In genomic region chr9:83145591-83146445, GRCm38 (mm10) we compare ENCODE assay signal across 9 mouse cellular contexts. TPM values are rescaled to one million over a fixed set of nuclear protein-coding genes. Genes with fewer than 3 reads are reported as not detected.
DNase-seq lines count a peak whose midpoint lies in the region; ATAC-seq and TF ChIP-seq lines count a peak whose summit lies in the region.
"Had no signal": no experiment of that assay in that cellular context is flagged by ENCODE, and none has a peak within 500 bp of the region (broad histone marks: within the 10 kb centered on the region; RNA-seq: fewer than 3 reads in every experiment).

No protein-coding gene starts in this region.

- no peaks in the 10 kb centered on the region for H3K9me3 ChIP-seq in heart, embryonic 12.5 days (replicated peaks)
- peaks cover 3% of the 10 kb centered on the region; the same call in 1 of the 2 replicates for H3K9me3 ChIP-seq in kidney, embryonic 16.5 days (ENCODE audit: low read length)
- no peaks in the 10 kb centered on the region for H3K9me3 ChIP-seq in midbrain, postnatal 0 days (ENCODE audit: low read length)
- H3K9me3 ChIP-seq in stomach, embryonic 16.5 days (replicated peaks; ENCODE audit: control insufficient read depth, low read length) = no peaks in the 10 kb centered on the region; the same call in 1 of the 2 replicates

- peak overlapping the region; percentile 15; the same call in 1 of the 2 replicates for H3K27ac ChIP-seq in embryonic fibroblast, embryonic 13.5 days (ENCODE audit: insufficient read depth, low read length)
- peak overlapping the region; percentile 69 for H3K27ac ChIP-seq in heart, embryonic 12.5 days (ENCODE audit: poor library complexity, severe bottlenecking)
- peak overlapping the region; percentile 67 for H3K27ac ChIP-seq in kidney, embryonic 16.5 days (ENCODE audit: low read length)
- peak overlapping the region; percentile 64 for H3K27ac ChIP-seq in midbrain, postnatal 0 days (ENCODE audit: low read depth, low read length)
- H3K27ac ChIP-seq in stomach, embryonic 16.5 days (ENCODE audit: low read length) = peak overlapping the region; percentile 74

- WGBS in heart, embryonic 12.5 days = 3% methylated on average over 53 of the region's 53 CpGs
- 3% methylated on average over 53 of the region's 53 CpGs for WGBS in kidney, embryonic 16.5 days
- WGBS in midbrain, postnatal 0 days = 3% methylated on average over 47 of the region's 53 CpGs
- WGBS in stomach, embryonic 16.5 days = 3% methylated on average over 53 of the region's 53 CpGs

- TF ChIP-seq POLR2A in embryonic fibroblast, embryonic 13.5 days (IDR thresholded peaks at IDR 0.05; ENCODE audit: low read depth, low read length) = peak; percentile 38; the same call in 1 of the 2 replicates

- DNase-seq in 3134 (ENCODE audit: extremely low read depth, insufficient read length, low spot score) (peak; percentile 82), liver (peak; percentile 7)
- peak; percentile 31 to 37 for DNase-seq in adrenal gland, postnatal 4 days (ENCODE audit: low spot score in 2 of 2)
- peak; percentile 63 for DNase-seq in midbrain, postnatal 0 days (ENCODE audit: low spot score)

- H3K9ac ChIP-seq in heart, embryonic 12.5 days = peak overlapping the region; percentile 76
- H3K9ac ChIP-seq in kidney, embryonic 16.5 days (replicated peaks; ENCODE audit: low read length) = peak overlapping the region; percentile 76
- H3K9ac ChIP-seq in midbrain, postnatal 0 days (replicated peaks; ENCODE audit: low read length, poor library complexity, severe bottlenecking) = peak overlapping the region; percentile 64
- H3K9ac ChIP-seq in stomach, embryonic 16.5 days (ENCODE audit: low read length) = peak overlapping the region; percentile 80

- H3K27me3 ChIP-seq in heart, embryonic 12.5 days (replicated peaks) = no peaks in the 10 kb centered on the region
- H3K27me3 ChIP-seq in kidney, embryonic 16.5 days (ENCODE audit: insufficient read depth, low read length) = no peaks in the 10 kb centered on the region
- no peaks in the 10 kb centered on the region for H3K27me3 ChIP-seq in midbrain, postnatal 0 days (ENCODE audit: insufficient read depth, low read length)
- H3K27me3 ChIP-seq in stomach, embryonic 16.5 days (ENCODE audit: control insufficient read depth, insufficient read depth, low read length) = no peaks in the 10 kb centered on the region

- H3K4me2 ChIP-seq in heart, embryonic 12.5 days = peak overlapping the region; percentile 96
- H3K4me2 ChIP-seq in kidney, embryonic 16.5 days (replicated peaks; ENCODE audit: low read depth, low read length) = peak overlapping the region; percentile 99
- H3K4me2 ChIP-seq in midbrain, postnatal 0 days (ENCODE audit: low read depth, low read length, poor library complexity, severe bottlenecking) = peak overlapping the region; percentile 95
- peak overlapping the region; percentile 99 for H3K4me2 ChIP-seq in stomach, embryonic 16.5 days (ENCODE audit: low read depth, low read length)

- H3K4me3 ChIP-seq in embryonic fibroblast, embryonic 13.5 days (ENCODE audit: insufficient read depth, low read length) = peak overlapping the region; percentile 77
- peak overlapping the region; percentile 70 for H3K4me3 ChIP-seq in heart, embryonic 12.5 days
- H3K4me3 ChIP-seq in kidney, embryonic 16.5 days (ENCODE audit: low read length) = peak overlapping the region; percentile 73
- H3K4me3 ChIP-seq in midbrain, postnatal 0 days (ENCODE audit: low read depth, low read length) = peak overlapping the region; percentile 46
- peak overlapping the region; percentile 74 for H3K4me3 ChIP-seq in stomach, embryonic 16.5 days (replicated peaks; ENCODE audit: low read length)

- ATAC-seq in heart, embryonic 12.5 days (ENCODE audit: insufficient number of reproducible peaks, low FRiP score) = peak; percentile 80
- ATAC-seq in kidney, embryonic 16.5 days (ENCODE audit: low FRiP score, low TSS enrichment) = peak; percentile 89
- ATAC-seq in midbrain, postnatal 0 days (ENCODE audit: low FRiP score) = peak; percentile 87
- ATAC-seq in stomach, embryonic 16.5 days (ENCODE audit: insufficient read depth, low FRiP score) = peak; percentile 77

- no peak for TF ChIP-seq CTCF in embryonic fibroblast, embryonic 13.5 days (IDR thresholded peaks at IDR 0.05; ENCODE audit: borderline replicate concordance, insufficient read depth, low read length)
- TF ChIP-seq CTCF in midbrain, postnatal 0 days (IDR thresholded peaks at IDR 0.05) = no peak

- no peaks in the 10 kb centered on the region for H3K36me3 ChIP-seq in heart, embryonic 12.5 days
- no peaks in the 10 kb centered on the region for H3K36me3 ChIP-seq in kidney, embryonic 16.5 days (ENCODE audit: insufficient read depth, low read length)
- no peaks in the 10 kb centered on the region for H3K36me3 ChIP-seq in midbrain, postnatal 0 days (ENCODE audit: insufficient read depth, low read length)
- H3K36me3 ChIP-seq in stomach, embryonic 16.5 days (ENCODE audit: control insufficient read depth, insufficient read depth, low read length) = no peaks in the 10 kb centered on the region
- H3K36me3 ChIP-seq: G1E had no signal

- no peaks in the 10 kb centered on the region for H3K4me1 ChIP-seq in embryonic fibroblast, embryonic 13.5 days (ENCODE audit: control insufficient read depth, insufficient read depth, low read length)
- peaks cover 6% of the 10 kb centered on the region; the same call in 1 of the 2 replicates for H3K4me1 ChIP-seq in heart, embryonic 12.5 days (replicated peaks)
- H3K4me1 ChIP-seq in kidney, embryonic 16.5 days (ENCODE audit: insufficient read depth, low read length) = peaks cover 5% of the 10 kb centered on the region
- no peaks in the 10 kb centered on the region for H3K4me1 ChIP-seq in midbrain, postnatal 0 days (ENCODE audit: insufficient read depth, low read length)
- peaks cover 4% of the 10 kb centered on the region; the same call in 1 of the 2 replicates for H3K4me1 ChIP-seq in stomach, embryonic 16.5 days (ENCODE audit: control insufficient read depth, insufficient read depth, low read length)

RNA-seq across cellular contexts. Expression of gene Hmgn3, which starts 0.7 kb away (rescaled TPM):
- total RNA-seq in adrenal gland, postnatal 4 days (2021) = 100 to 1,000 TPM in 1 of 2 experiments, 10 to 100 TPM in 1; 99.5 to 110 TPM
- polyA plus RNA-seq in embryonic fibroblast, embryonic 13.5 days (2011; ENCODE audit: insufficient read length, low read depth, missing spikeins) = 67.2 and 95.4 TPM in 2 replicates
- 122 and 124 TPM in 2 replicates for polyA plus RNA-seq in heart, embryonic 12.5 days (2016; fragmentation: Nextera tagmentation; extraction: Ambion mirVana)
- polyA plus RNA-seq in kidney, embryonic 16.5 days (2015; fragmentation: Nextera tagmentation; extraction: Ambion mirVana) = 111 and 113 TPM in 2 replicates
- 57.7 and 113 TPM in 2 replicates for total RNA-seq in midbrain, postnatal 0 days (2014; rRNA removed)
- polyA plus RNA-seq in midbrain, postnatal 0 days (2015; fragmentation: Nextera tagmentation; extraction: Ambion mirVana) = 217 and 229 TPM in 2 replicates
- 118 and 124 TPM in 2 replicates for polyA plus RNA-seq in stomach, embryonic 16.5 days (2015; fragmentation: Nextera tagmentation; extraction: Ambion mirVana)
- polyA plus RNA-seq: G1E had no signal

Comparison
In these comparisons a context has a peak if more than half of its experiments do, and no peak if none do; other contexts are left out.
1. Peak in every context shown above with its lines: DNase-seq, ATAC-seq, H3K4me3 ChIP-seq and H3K27ac ChIP-seq.
2. DNase-seq: peak in every context shown above with its lines; median percentile 82 in 3134; 63 in midbrain, postnatal 0 days; 34 in adrenal gland, postnatal 4 days; 7 in liver.
3. H3K27ac ChIP-seq: peak in every context shown above with its lines; median percentile 74 in stomach, embryonic 16.5 days; 69 in heart, embryonic 12.5 days; 67 in kidney, embryonic 16.5 days; 64 in midbrain, postnatal 0 days; 15 in embryonic fibroblast, embryonic 13.5 days.